Mouse (Mus musculus): ENCODE measurements around the gene Flot1.
"Not testable (repeated sequence)": the region's sequence is repeated elsewhere in the genome, so short reads cannot be mapped to it uniquely, and the experiment has no call there.

Flot1 gene

GRCm38 (mm10) chr17:35835424-35836140, 12.6 kb downstream of the Flot1 start:
- CTCF ChIA-PET: interaction anchor here (0.6 to 2.4 kb wide), 5 partner anchors 10 to 40 kb away, joined by 3 to 13 read pairs (median 4); no protein-coding TSS in a partner anchor

DNA sequence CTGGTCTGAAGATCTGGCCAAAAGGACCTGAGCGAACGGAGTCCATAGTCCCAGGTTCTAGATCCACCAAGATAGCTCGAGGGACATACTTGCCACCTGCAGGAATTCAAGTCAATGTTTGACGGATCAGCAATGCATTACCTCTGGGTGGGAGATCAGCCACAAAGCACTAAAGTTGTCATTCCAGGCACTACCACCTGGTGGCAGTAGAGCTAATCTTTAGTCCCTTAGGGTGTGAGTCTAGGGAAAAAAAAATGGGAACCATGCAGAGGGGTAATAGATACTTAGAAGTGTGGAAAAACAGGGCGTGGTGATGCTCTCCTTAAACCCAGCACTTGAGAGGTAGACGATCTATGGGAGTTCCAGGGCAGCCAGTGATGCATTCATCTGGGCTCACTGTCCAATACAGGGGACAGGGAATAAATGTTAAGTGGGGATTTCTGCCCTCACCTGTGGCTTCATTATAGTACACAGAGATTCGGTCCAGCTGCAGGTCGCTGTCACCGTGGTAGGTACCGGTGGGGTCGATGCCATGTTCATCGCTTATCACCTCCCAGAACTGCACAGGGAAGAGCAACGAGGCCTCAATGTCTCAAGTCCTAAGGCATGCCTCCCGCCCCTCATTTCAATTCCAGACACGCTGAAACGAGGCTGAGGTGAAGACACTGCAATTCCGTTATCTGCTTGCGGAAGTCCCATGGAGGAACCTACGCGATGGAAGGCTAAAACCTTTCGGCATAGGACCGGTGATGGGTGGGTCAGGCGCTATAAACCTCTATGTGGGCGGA, 13.3 kb downstream of the Flot1 start:
- CTCF ChIA-PET: interaction anchor here (1.0 to 2.4 kb wide), 4 partner anchors 9 to 37 kb away, joined by 3 to 13 read pairs (median 4); no protein-coding TSS in a partner anchor

- CTCF ChIA-PET: interaction anchor here (0.7 to 2.4 kb wide), 4 partner anchors 30 to 1926 kb away, joined by 4 to 14 read pairs (median 10); no protein-coding TSS in a partner anchor
Measured at GRCm38 (mm10) chr17:35836991-35837422, 14.0 kb downstream of the Flot1 start.

DNA sequence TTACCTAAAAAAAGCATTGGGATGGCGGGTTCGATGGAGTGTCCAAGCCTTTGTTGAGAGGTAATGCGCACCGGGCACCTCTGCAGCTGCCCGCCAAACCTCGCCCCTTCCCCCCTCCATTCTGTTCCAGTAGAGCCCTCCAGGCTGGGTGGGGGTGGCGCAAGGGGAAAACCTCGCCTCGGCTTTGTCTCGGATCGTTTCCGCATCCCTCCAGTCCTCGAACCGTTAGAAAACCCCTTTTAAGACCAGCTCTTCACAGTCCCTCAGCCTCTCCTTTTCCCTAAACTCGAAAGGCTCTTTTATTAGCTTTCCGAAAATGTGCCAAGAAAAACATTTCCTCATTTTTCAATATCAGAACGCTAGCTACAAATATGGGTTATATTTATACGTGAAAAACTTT, 14.5 kb downstream of the Flot1 start:
- CTCF ChIA-PET: interaction anchor here (0.7 to 0.8 kb wide), 3 partner anchors 29 to 1926 kb away, joined by 3 to 14 read pairs (median 6); no protein-coding TSS in a partner anchor

DNA sequence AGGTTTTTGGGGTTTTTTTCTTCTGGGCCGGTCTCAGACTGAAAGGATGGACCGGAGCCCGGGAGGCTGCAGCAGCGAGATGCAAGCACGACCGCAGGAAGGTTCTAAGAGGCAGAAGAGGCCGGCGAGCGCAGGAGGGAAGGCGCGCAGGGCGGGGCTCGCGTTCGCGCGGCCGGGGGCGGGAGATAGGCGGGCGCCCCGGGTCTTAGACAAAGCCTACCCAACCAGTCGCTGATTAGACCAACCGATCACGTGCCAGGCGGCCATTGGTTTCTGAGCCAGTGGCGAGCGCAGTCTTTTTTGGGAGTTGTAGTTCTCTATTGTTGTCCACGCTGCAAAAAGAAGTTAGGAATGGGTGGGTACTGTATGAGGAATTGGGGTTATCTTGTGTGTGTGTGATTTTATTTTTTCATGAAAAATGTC, 15.1 kb downstream of the Flot1 start, which contains the start of gene Tubb5:
Gene Tubb5, minus strand, starts transcription at position 185 of the 423 bp plus-strand sequence.
- CTCF ChIA-PET: interaction anchor here (0.8 kb wide), 1 partner anchor 29 kb away, joined by 3 read pairs; no protein-coding TSS in a partner anchor

- CTCF ChIA-PET: no interaction called here
Measured at GRCm38 (mm10) chr17:35838570-35838969, 15.5 kb downstream of the Flot1 start.

DNA sequence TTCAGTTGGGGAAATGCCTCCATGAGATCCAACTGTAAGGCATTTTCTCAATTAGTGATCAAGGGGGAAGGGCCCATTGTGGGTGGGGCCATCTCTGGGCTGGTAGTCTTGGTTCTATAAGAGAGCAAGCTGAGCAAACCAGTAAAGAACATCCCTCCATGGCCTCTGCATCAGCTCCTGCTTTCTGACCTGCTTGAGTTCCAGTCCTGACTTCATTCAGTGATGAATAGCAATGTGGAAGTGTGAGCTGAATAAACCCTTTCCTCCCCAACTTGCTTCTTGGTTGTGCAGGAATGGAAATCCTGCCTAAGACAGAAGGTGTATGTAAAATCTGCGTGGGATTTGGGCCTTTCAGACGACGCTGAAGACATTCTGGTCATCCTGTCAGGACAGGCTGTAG, 16.0 kb downstream of the Flot1 start:
- CTCF ChIA-PET: not testable (repeated sequence)

GRCm38 (mm10) chr17:35840561-35840960, 17.5 kb downstream of the Flot1 start:
- CTCF ChIA-PET: interaction anchor here (0.7 to 1.3 kb wide), 2 partner anchors 30 to 35 kb away, joined by 3 to 8 read pairs; no protein-coding TSS in a partner anchor

GRCm38 (mm10) chr17:35841076-35841950, 18.3 kb downstream of the Flot1 start, which contains the start of gene Mdc1:
Gene Mdc1 (plus strand): TSS chr17:35841515.
- CTCF ChIA-PET: interaction anchor here (0.7 to 1.3 kb wide), 3 partner anchors 29 to 35 kb away, joined by 3 to 8 read pairs (median 3); no protein-coding TSS in a partner anchor

- CTCF ChIA-PET: interaction anchor here (1.0 kb wide), 1 partner anchor 32 kb away, joined by 3 read pairs; no protein-coding TSS in a partner anchor
Measured at GRCm38 (mm10) chr17:35842006-35842405, 19.0 kb downstream of the Flot1 start.

DNA sequence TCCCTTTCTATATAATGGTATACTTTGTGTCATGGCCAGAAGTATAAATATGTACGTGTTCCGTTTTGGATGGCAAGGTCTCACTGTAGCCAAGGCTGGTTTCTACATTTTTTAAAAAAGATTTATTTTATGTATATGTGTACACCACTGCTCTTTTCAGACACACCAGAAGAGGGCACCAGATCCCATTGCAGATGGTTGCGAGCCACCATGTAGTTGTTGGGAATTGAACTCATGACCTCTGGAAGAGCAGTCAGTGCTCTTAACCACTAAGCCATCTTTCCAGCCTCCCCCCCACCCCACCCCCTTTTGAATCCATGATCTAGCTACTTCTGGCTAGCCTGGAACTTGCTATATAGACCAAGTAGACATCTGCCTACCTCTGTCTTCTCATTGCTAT, 20.5 kb downstream of the Flot1 start:
- CTCF ChIA-PET: no interaction called here

GRCm38 (mm10) chr17:35848112-35848511, 25.1 kb downstream of the Flot1 start:
- CTCF ChIA-PET: no interaction called here

DNA sequence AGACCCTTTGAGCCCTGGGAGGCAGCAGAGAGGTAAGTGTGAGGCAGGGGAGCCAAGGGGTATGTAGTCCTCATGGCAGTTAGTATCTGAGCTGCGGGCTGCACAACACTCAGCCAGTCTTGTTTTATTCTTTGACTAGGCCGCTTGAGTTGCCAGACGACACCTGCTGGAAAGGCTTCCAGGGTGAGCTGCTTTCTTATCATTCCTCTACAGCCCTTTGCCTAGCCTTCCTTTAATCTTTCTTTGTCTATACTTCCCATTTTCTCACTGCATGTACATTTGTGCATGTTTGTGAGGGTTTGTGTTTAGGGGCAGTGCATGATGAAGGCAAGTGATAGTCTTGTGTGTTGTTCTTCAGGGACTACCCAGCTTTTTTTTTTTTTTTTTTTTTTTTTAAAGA, 27.9 kb downstream of the Flot1 start:
- CTCF ChIA-PET: interaction anchor here (0.5 kb wide), 1 partner anchor 19 kb away, joined by 6 read pairs; no protein-coding TSS in a partner anchor

DNA sequence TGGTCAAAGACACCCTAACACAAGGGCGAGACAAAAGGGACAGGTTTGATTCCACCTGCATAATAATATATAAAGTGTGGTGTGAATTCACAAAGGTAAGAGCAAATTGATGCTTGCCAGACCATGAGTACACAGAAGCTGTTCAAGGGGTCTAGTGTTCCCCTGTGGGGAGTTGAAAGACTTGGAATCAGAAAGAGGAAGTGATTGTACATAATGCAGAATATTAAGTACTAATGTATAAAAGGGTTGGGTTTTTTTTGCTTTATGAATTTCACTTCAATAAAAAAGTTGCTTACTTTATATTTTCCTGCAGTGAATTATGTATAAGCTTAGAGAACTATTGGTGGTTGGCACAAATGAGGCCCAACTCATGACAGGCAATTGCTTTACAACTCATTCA, 36.3 kb downstream of the Flot1 start:
- CTCF ChIA-PET: interaction anchor here (0.6 to 1.0 kb wide), 3 partner anchors 13 to 31 kb away, joined by 3 to 7 read pairs (median 4); no protein-coding TSS in a partner anchor

DNA sequence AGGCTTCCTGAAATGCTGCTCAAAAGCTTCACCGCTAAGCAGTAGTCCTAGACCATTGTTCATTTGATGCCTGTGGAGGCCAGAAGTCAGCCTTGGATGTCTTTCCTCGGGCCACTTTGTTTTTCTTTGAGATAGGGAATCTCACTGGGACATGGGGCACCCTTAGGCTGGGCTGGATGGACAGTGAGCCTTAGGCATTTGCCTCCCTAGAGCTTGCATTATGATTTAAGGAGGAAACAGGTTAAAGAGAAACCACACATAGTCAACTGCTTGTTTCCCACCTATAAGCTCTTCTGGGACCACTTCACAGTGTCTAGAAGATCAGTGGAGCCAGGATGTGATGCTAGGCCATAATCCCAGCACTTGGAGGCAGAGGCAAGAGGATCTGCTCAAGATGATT, 36.8 kb downstream of the Flot1 start:
- CTCF ChIA-PET: interaction anchor here (0.6 to 1.0 kb wide), 3 partner anchors 13 to 31 kb away, joined by 3 to 7 read pairs (median 4); no protein-coding TSS in a partner anchor

- CTCF ChIA-PET: interaction anchor here (0.5 to 0.6 kb wide), 2 partner anchors 11 to 35 kb away, joined by 3 read pairs; no protein-coding TSS in a partner anchor
Measured at GRCm38 (mm10) chr17:35860831-35861197, 37.8 kb downstream of the Flot1 start.

- CTCF ChIA-PET: interaction anchor here (0.5 to 0.9 kb wide), 2 partner anchors 11 to 13 kb away, joined by 3 read pairs; no protein-coding TSS in a partner anchor
Measured at GRCm38 (mm10) chr17:35861198-35861857, 38.3 kb downstream of the Flot1 start, which contains the start of gene Nrm. Gene Nrm (plus strand): TSS chr17:35861318.

DNA sequence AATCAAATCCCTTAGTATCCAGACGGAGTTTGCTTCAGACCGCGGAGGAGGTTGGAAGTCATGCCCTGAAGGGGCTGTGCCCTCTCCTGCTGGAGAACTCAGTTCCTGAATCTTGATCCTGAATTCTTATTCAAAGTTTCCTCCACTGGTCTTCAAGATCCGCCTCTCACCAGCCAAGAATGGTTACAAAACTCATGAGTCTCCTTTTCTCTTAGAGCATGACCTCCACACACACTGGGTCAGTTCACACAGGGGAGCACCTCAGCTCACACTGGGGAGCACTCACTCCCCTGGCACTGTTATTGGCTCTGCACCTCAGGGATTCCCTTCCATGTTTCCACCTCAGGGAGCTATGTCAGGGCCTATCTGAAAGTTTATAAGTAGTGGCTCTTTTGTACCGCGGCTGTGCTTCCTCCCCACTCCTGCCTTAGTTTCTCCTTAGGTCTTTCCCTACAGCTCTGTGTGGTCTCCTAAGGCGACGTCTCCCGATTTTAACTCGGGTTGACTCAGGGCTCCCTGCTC, 41.9 kb downstream of the Flot1 start:
- CTCF ChIA-PET: no interaction called here

DNA sequence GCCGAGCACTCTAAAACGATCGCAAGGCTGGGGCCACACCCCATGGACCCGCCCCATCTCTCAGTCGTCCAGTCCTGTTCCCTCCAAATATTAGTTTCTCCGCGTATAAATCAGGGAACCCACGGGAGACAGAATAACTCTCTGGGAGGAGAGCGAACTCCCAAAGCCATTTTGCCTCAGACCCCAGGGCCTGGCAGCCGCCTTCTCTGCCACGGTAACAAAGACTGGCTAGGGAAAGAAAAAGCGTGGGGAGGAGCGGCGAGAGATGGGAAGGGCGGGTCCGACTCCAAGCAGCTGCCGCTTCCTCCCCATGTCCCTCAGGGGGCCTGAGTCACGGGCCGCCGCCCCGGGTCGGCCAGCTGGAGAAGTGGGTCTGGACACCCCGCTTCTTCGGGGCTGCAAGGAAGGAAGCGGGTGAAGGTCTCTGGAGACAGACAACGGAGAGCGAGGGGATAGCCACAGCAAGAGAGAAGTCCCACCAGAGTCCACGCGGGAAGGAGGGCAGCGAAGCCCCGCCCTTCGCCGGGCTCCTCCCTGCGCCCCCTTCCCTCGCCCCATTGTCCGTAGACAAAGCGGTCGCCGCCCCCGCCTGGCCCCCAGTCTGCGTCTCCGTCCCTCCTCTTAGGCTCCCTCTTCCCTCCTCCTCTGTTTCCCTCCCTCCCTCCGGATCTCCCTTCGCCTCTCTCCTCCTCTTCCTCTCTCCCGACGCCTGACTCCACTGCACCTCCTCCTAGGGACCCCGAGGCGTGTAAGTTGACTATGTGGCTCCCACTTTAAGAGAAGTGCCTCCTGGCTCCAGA, 42.7 kb downstream of the Flot1 start, which contains the start of gene Ppp1r18:
Gene Ppp1r18, plus strand, starts transcription at position 113 of the 800 bp plus-strand sequence.
- CTCF ChIA-PET: no interaction called here
